Mouse (Mus musculus) embryo, embryonic 9.5 days (tissue): Measurements from ENCODE around the gene Kcnk6.
"Not testable (repeated sequence)": the region's sequence is repeated elsewhere in the genome, so short reads cannot be mapped to it uniquely, and the experiment has no call there.

Experiments used
- DNase-seq: peaks from one replicate; pipeline ENCODE4 v3.0.0-alpha.2; 2017; ENCODE audit errors: extremely low spot score

The Kcnk6 gene

DNA sequence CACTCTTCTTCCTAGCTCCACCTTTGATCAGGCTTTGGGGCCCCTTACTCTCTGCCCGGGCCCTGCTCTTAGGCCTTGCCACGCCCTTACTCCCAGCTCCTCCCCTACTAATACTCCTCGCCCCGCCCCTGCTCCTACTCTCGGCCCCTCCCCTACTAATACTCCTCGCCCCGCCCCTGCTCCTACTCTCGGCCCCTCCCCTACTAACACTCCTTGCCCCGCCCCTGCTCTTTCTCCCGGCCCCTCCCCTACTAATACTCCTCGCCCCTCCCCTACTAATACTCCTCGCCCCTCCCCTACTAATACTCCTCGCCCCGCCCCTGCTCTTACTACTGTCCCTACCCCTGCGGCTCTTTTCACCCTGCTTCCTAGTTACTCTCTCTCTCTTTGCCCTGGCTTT is 21.3 kb downstream of the Kcnk6 start:
- DNase-seq = not testable (repeated sequence)

DNA sequence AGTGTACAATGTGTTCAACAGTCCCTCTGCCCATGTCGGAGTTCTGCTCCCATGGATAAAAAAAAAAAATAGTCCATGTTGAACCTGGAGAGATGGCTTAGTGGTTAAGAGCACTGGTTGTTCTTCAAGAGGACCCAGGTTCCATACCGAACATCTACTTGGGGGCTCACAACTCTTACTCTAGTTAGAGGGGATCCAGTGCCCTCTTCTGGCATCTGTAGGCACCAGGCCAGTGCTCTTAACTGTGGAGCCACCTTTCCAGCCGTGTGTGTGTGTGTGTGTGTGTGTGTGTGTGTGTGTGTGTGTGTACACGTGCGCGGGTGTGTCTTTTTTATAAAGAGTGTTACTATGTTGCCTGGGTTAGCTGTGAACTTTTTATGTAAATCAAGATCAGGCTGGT is 29.7 kb downstream of the Kcnk6 start:
- DNase-seq = no peak

DNA sequence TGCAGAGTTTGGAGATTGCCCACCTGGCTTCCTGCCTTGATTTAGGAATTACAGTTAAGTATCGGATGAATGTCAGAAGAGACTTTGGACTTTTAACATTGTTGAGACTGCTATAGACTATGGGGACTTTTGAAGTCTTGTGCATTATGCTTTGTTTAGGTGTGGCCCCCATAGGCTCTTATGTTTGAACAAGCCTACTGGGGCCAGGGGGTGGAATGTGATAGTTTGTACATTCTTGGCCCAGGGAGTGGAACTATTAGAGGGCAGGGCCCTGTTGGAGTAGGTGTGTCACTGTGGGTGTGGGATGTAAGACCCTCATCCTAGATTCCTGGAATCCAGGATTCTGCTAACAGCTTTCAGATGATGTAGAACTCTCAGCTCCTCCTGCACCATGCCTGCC is 38.1 kb downstream of the Kcnk6 start:
- not testable (repeated sequence) for DNase-seq

DNA sequence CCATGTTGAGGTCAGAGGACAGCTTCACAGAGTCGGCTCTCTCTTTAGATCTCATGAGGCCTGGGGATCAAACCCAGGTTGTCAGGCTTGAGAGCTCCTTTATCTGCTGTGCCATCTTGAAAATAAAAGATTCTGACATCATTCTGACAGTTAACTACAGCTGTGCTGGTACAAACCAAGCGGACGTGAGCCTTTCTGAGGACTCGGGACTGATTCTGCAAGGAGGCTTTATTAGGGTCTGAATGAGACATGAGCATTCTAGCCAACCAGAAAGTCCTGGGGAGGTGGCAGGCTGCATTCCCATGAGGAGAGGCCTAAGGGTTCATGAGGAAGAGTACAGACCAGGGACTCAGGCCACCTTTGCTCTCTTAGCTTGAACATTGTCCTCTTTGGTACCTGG is 51.0 kb downstream of the Kcnk6 start:
- DNase-seq = not testable (repeated sequence)

DNA sequence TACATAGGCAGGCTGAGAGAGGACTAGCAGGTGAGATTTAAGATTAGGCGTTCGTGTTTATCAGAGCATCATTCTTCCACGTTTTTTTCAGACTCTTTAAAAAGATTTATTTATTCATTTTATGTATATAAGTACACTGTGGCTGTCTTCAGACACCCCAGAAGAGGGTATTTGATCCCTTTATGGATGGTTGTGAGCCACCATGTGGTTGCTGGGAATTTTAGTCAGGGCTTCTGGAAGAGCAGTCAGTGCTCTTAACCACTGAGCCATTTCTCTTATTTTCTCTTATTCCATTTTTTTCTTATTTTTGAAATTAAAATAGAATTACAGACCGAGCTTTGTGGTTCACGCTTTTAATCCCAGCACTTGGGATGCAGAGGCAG is 51.5 kb downstream of the Kcnk6 start:
- no peak for DNase-seq

DNA sequence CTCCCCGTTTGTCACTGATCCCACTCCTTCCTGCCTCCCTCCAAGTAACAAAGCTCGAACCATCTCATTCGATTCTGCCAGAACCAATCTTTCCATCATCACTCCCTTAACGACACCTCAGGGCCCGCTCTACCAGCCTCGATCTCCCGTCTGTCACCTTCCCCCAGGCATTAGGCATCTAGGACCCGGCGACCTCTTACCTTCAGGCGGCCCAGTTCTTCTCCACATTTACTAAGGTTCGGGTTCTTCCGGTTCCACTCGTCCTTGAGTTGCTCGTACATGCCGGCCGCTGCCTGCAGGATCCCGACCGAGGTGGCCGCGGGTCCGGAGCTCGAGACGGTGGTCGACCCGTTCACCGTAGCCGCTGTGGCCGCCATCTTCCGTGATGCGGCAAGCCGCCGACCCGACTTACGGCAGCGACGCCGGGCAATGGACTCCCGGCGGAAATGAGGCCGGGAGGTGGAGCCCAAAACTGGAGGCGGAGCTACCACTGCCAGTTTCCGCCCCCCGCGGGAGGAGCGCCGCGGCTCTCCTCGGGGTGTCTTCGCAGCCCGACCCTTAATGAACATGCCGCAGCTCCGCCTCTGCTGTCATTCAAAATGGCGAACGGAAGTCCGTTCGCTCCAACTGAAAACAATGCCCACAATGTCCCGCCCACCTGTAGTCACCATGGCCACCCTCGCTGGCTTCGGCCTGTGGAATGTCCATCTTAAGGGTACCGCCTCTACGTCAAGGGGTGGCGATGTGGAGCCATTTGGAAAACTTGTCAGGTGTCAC is 52.0 kb downstream of the Kcnk6 start, which contains the start of gene Psmd8:
Gene Psmd8 (minus strand): TSS at position 625 of the 777 bp plus-strand sequence.
- peak; percentile 96 for DNase-seq

DNA sequence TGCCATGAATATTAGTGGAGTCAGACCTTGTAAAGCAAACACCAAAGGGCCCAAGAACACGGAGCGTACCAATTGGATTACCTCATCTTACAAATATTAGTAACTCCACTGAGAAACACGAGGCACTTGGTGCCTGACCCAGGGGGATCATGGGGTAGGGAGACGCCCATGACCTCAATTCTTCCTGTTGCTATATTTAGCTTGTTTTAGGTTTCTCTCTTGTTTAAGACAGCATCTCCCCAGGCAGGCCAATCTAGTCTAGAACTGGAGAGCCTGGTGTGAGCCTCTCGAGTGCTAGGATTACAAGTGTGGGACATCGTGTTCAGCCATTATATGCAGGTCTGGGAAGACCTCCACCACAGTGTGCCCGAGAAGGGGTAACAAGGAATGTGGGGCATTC is 53.0 kb downstream of the Kcnk6 start:
- DNase-seq = no peak

DNA sequence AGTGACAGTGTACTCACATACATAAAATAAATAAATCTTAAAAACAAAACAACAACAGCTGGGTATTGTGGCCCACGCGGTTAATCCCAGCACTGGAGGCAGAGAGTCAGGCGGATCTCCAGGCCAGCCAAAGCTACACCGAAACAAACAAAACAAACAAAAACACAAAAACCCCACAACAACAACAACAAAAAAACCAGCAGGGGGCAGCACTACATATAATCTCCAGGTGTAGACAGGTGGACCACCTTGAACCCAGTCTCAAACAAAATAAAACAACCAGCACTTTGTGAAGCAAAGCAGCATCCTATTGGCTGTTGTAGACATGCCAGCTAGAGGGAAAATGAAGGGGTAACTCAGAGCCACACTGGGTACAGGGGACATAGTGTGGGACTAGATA is 54.2 kb downstream of the Kcnk6 start:
- no peak for DNase-seq

DNA sequence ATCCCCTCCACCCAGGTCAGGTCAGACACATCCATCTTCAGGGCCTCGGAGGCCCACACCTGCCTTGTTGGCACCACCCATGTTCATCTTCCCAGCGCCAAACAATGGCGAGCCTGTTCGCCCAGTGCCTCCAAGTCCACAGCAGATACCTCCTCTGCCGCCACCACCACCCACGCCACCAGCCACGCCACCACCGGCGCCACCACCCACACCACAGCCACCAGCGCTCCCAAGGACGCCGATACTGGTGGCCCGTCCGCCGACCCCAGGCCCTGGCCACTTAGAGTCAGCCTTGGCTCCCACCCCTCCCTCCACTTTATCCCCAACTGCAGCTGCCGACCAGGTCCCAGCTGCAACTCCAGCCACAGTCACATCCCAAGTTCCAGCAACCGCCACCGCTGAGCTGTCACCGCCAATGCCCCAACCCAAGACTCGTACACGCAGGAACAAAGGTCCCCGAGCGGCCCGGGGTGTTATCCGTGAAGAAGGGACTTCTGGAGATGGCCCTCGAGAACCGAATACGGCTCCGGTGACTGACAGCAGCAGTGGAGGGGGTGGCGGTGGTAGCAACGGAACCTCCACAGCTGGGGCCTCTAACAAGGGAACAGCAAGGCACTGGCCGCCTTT is 59.8 kb downstream of the Kcnk6 start:
- no peak for DNase-seq
